Mouse (Mus musculus) liver, adult 2 months (tissue): ENCODE results near the gene Dnm3. TPM values are rescaled to one million over a fixed set of nuclear protein-coding genes. Genes with fewer than 3 reads are reported as not detected.
A peak's percentile ranks its signal among the peaks of the same experiment; 100 is the strongest.

Source experiments
- DNase-seq: peaks from one replicate; pipeline ENCODE4 v3.0.0-alpha.2; 2011; ENCODE audit warnings: low read depth, low spot score; ENCODE audit errors: extremely low read depth
- H3K27ac ChIP-seq: fragments of 200-500 bp; replicated peaks from 2 replicates; pipeline ENCODE4 v1.5.1; 2012; ENCODE audit warnings: low read depth, mild to moderate bottlenecking, control low read depth, inconsistent platforms, low read length; ENCODE audit not compliant: insufficient read depth
- H3K27me3 ChIP-seq: fragments of 200-500 bp; 2 replicates; pipeline ENCODE4 v1.6.1; 2012; ENCODE audit warnings: mild to moderate bottlenecking, moderate library complexity, low read length, inconsistent platforms; ENCODE audit not compliant: control insufficient read depth, insufficient read depth
- H3K36me3 ChIP-seq: fragments of 200-500 bp; 2 replicates; pipeline ENCODE4 v1.6.1; 2012; ENCODE audit warnings: low read length, inconsistent platforms; ENCODE audit not compliant: control insufficient read depth, insufficient read depth
- H3K4me1 ChIP-seq: fragments of 200-500 bp; 2 replicates; pipeline ENCODE4 v1.6.1; 2011; ENCODE audit warnings: low read length; ENCODE audit not compliant: control insufficient read depth, insufficient read depth
- H3K4me3 ChIP-seq: fragments of 200-500 bp; 2 replicates; pipeline ENCODE4 v1.5.1; 2011; ENCODE audit warnings: low read depth, mild to moderate bottlenecking, control low read depth, low read length, moderate library complexity; ENCODE audit not compliant: insufficient read depth
- H3K79me2 ChIP-seq: fragments of 200-500 bp; 2 replicates; pipeline ENCODE4 v1.6.1; 2012; ENCODE audit warnings: inconsistent platforms, mild to moderate bottlenecking, low read length, moderate library complexity; ENCODE audit not compliant: control insufficient read depth, insufficient read depth
- H3K9ac ChIP-seq: fragments of 200-500 bp; 2 replicates; pipeline ENCODE4 v1.6.1; 2012; ENCODE audit warnings: low read depth, mild to moderate bottlenecking, control low read depth, inconsistent platforms, low read length
- CTCF ChIP-seq: fragments of 200-500 bp; IDR thresholded peaks from 2 replicates; pipeline ENCODE4 v1.5.1; 2011; ENCODE audit warnings: low read depth, low read length, control low read depth
- POLR2A ChIP-seq: fragments of 200-500 bp; IDR thresholded peaks from 2 replicates; pipeline ENCODE4 v1.6.1; 2011; ENCODE audit warnings: low read length, control low read depth; ENCODE audit not compliant: insufficient read depth; ENCODE audit errors: extremely low read depth
- WGBS: fragments of 180-500 bp; shearing (Covaris S2); methylation state at CpG from one replicate; pipeline ENCODE4 v1.1.7; 2018; 5-methylcytosine and 5-hydroxymethylcytosine counted together
- polyA plus RNA-seq: library from polyadenylated mRNA; depleted of rRNA; stranded (reverse); fragments of >200 nt; gene quantifications from 2 replicates; pipeline ENCODE4 v1.2.3, GENCODE M21; 2012
- total RNA-seq: library from RNA; depleted of rRNA; stranded (reverse); fragments of >200 nt; gene quantifications from 2 replicates; pipeline ENCODE4 v1.2.3, GENCODE M21; 2014

The Dnm3 gene
- total and polyA plus RNA-seq, 2 experiments: 0.46 to 0.60 TPM

GRCm38 (mm10) chr1:162223258-162223940 lies 254.4 kb downstream of the Dnm3 start:
- H3K9ac ChIP-seq: no peak overlapping the region
- DNase-seq: no peak
- no peak overlapping the region for H3K4me3 ChIP-seq
- H3K36me3 ChIP-seq: no peaks in the 10 kb centered on the region
- H3K27me3 ChIP-seq: no peaks in the 10 kb centered on the region
- TF ChIP-seq CTCF (no peak), POLR2A (no peak)
- H3K27ac ChIP-seq: no peak overlapping the region
- WGBS: 86% methylated on average over 8 of the region's 8 CpGs
- no peaks in the 10 kb centered on the region for H3K79me2 ChIP-seq
- H3K4me1 ChIP-seq: no peaks in the 10 kb centered on the region; the same call in 1 of the 2 replicates

GRCm38 (mm10) chr1:162222353-162222752 lies 255.5 kb downstream of the Dnm3 start:
- Histone ChIP-seq H3K36me3 (no peaks in the 10 kb centered on the region), H3K9ac (no peak overlapping the region), H3K27ac (no peak overlapping the region), H3K4me3 (no peak overlapping the region), H3K4me1 (no peaks in the 10 kb centered on the region; the same call in 1 of the 2 replicates), H3K79me2 (no peaks in the 10 kb centered on the region), H3K27me3 (no peaks in the 10 kb centered on the region)
- no peak for DNase-seq
- TF ChIP-seq CTCF (no peak), POLR2A (no peak)

- no peak overlapping the region for H3K4me3 ChIP-seq
- 61% methylated on average over 4 of the region's 4 CpGs for WGBS
- no peaks in the 10 kb centered on the region for H3K36me3 ChIP-seq
- TF ChIP-seq CTCF (no peak), POLR2A (no peak)
- no peak for DNase-seq
- H3K9ac ChIP-seq: no peak overlapping the region
- H3K27me3 ChIP-seq: no peaks in the 10 kb centered on the region
- H3K27ac ChIP-seq: no peak overlapping the region
- H3K4me1 ChIP-seq: no peaks in the 10 kb centered on the region; the same call in 1 of the 2 replicates
- no peaks in the 10 kb centered on the region for H3K79me2 ChIP-seq
Measured at GRCm38 (mm10) chr1:162221801-162222301, 256.0 kb downstream of the Dnm3 start.

GRCm38 (mm10) chr1:162220891-162221290 lies 256.9 kb downstream of the Dnm3 start:
- no peak overlapping the region for H3K9ac ChIP-seq
- no peak for TF ChIP-seq CTCF
- H3K4me1 ChIP-seq: no peaks in the 10 kb centered on the region; the same call in 1 of the 2 replicates
- H3K27ac ChIP-seq: no peak overlapping the region
- H3K27me3 ChIP-seq: no peaks in the 10 kb centered on the region
- DNase-seq: no peak
- H3K79me2 ChIP-seq: no peaks in the 10 kb centered on the region
- H3K36me3 ChIP-seq: no peaks in the 10 kb centered on the region
- no peak overlapping the region for H3K4me3 ChIP-seq

GRCm38 (mm10) chr1:162219781-162220180 lies 258.1 kb downstream of the Dnm3 start:
- TF ChIP-seq POLR2A (no peak), CTCF (no peak)
- Histone ChIP-seq H3K79me2 (no peaks in the 10 kb centered on the region), H3K4me3 (no peak overlapping the region), H3K36me3 (no peaks in the 10 kb centered on the region), H3K27ac (no peak overlapping the region), H3K4me1 (no peaks in the 10 kb centered on the region; the same call in 1 of the 2 replicates), H3K27me3 (no peaks in the 10 kb centered on the region), H3K9ac (no peak overlapping the region)
- DNase-seq: no peak
- 96% methylated on average over 1 of the region's 1 CpGs for WGBS

GRCm38 (mm10) chr1:162218530-162219180 lies 259.2 kb downstream of the Dnm3 start:
- H3K27ac ChIP-seq: no peak overlapping the region
- no peaks in the 10 kb centered on the region for H3K79me2 ChIP-seq
- no peak overlapping the region for H3K9ac ChIP-seq
- peak; percentile 17 for DNase-seq
- H3K4me1 ChIP-seq: no peaks in the 10 kb centered on the region; the same call in 1 of the 2 replicates
- 57% methylated on average over 8 of the region's 8 CpGs for WGBS
- no peaks in the 10 kb centered on the region for H3K27me3 ChIP-seq
- no peaks in the 10 kb centered on the region for H3K36me3 ChIP-seq
- TF ChIP-seq CTCF: no peak
- no peak for TF ChIP-seq POLR2A
- H3K4me3 ChIP-seq: peak overlapping the region; percentile 26; the same call in 1 of the 2 replicates
